Mouse (Mus musculus) ovary, adult 18-20 months (tissue): Measurements from ENCODE around the gene Mgam.
"Not testable (repeated sequence)": the region's sequence is repeated elsewhere in the genome, so short reads cannot be mapped to it uniquely, and the experiment has no call there.

Experiments
- DNase-seq: peaks from one replicate; pipeline ENCODE4 v3.0.0; 2022; ENCODE audit warnings: low spot score, mixed read lengths

Gene Mgam

GRCm38 (mm10) chr6:40628406-40629000, at the start of gene Mgam:
TSS of gene Mgam (plus strand) at chr6:40628831.
- no peak for DNase-seq

DNA sequence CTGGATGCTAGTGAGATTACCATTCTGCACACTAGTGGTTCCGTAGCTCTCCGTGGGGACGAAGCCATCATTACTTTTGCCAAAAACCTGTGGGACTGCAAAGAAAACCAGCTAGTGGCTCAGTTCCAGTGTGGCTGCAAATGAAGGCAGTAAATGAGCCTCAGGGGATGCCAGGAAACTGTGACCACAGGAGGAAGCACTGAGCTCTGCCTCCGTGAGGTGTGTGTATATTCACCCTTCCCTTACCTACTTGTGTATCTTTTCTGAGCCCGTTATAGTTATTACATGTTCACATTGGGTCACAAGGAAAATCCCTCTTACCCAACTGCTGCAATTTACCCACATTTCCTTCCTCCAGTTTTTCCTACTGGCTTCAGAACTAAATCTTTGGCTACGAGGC, 44.3 kb upstream of the Mgam start:
- no peak for DNase-seq

- no peak for DNase-seq
These were observed 43.0 kb upstream of the Mgam start, which contains the start of gene Clec5a for GRCm38 (mm10) chr6:40585645-40586044. TSS of gene Clec5a (minus strand) at chr6:40585821.

DNA sequence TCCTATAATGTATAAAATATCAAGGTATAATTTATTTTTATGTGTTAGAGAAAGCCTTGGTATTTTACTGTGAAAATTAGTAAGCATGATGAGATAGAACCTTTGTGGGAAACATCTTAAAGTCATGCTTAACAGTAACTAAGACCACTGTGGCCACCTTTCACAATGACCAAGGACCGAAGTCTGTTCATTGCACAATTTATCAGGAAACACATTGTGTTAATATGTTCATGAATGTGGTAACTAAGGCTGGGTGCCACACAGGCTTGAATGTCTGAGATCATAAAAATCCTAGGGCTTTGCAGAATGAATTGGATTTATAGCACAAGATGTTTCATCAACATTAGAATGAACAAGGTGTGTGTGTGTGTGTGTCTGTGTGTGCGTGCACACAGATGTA, 40.3 kb upstream of the Mgam start:
- DNase-seq = no peak

GRCm38 (mm10) chr6:40594804-40595550, 33.7 kb upstream of the Mgam start:
- no peak for DNase-seq

DNA sequence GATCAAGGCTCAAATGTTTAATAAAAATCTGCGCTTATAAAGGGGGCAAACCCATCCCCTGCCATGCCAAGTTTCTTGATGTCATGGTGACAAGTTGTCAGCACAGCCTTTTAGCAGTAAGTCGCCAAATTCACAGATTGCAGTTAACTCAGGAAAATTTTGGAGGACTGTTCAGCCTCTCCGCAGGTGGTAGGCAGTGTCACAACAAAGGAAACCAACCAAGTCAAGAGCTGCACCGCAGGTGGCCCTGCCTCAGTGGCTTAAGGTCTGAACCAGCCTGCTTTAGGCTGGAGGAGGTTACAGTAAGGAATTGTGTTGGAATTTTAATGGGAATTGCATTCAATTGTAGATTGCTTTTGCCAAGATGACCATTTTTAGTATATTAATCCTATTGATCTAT, 30.1 kb upstream of the Mgam start:
- DNase-seq = not testable (repeated sequence)

DNA sequence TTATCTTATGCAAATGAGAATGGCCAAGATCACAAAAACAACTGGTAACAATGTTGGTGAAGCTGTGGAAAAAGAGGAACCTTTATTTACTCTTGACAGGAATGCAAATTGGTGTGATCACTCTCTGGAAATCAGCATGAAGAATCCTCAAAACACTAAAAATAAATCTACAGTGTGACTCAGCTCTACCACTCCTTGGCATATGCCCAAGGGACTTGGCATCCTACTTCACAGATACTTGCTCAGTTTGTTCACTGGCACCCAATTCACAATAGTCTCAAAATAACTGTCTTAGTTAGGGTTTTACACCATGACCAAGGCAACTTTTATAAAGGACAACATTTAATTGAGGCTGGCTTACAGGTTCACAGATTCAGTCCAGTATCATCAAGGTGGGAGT, 21.2 kb upstream of the Mgam start:
- DNase-seq = no peak

DNA sequence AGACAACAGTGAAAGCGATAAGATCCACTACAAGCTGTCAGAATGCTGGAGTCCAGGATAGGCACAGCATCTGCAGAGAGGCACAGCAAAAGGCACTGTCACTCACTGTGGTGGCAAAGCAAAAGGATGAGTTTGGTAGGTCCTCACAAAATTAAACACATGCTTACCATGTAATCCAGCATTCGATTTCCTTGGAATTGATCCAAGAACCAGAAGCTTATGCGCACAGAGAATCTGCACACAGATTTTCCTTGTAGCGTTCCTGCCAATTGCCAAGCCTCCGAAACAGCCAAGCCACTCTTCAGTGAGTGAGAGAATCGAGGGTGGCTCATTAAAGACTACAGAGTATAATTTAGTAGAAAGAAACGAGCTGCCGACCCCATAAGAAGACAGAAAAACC, 18.4 kb upstream of the Mgam start:
- no peak for DNase-seq

DNA sequence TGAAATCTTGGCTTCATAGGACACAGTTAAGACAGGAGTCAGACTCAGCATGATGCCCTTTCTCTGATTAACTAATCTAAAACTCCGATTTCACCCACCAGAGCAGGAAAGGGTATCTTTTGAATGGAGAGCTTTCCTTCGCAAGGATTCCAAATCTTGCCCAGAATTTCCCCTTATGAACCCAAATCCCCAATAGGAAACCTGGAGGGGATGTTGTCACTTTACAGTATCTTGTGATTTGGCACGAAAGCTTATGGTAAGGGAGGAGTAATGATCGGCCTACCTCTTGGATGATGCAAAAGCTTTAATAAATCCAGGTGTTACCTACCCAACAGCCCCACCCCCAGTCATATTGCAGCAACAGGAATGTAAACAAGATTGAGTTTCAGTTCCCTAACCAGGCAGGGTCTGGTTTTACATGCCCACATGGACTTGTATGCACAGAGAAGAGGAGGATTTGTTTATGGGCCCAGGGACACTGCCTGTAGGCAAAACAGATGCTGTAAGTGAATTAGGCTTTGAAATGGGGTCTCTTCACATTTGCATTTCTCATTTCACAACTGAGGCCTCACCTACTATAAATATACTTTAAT, 15.3 kb upstream of the Mgam start, which contains the start of gene Tas2r138:
Gene Tas2r138 (minus strand): TSS at position 51 of the 593 bp plus-strand sequence.
- DNase-seq = no peak

DNA sequence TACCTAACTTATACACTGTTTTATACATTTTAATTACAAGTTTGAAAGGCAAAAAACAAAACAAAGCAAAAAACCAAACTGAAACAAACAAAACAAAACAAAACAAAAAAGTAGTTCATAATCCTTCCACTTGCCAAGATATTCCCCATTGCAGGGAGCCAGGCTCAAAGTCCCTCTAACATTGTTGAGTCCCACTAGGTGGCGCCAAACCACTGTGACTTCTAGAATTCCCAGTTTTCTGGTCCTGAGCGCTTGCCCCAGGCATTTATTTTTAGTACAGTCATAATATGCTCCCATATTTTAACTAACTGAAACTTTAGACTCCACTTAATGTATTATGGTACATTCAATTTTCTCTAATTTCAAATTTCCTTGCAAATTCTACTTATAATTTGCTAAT, 10.7 kb upstream of the Mgam start:
- DNase-seq = peak; percentile 8

DNA sequence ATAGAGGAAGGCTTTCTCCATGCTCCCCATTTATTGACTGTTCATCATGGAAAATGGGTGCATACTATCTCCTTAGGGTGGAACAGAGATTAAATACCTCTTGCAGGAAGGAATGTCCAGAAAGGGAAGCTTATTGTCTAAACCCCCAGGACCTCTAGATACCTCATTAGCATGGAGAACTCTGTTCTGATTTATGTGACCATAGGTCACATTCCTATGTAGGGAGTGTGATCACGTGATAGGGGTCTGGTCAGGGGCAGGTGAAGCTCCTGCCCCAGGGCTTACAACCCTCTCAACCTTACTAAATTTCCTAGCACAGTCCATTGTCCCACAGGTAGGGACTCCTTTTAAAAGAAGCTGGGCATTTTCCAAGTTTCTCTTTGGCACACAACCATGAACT, 2.5 kb upstream of the Mgam start:
- DNase-seq = no peak

DNA sequence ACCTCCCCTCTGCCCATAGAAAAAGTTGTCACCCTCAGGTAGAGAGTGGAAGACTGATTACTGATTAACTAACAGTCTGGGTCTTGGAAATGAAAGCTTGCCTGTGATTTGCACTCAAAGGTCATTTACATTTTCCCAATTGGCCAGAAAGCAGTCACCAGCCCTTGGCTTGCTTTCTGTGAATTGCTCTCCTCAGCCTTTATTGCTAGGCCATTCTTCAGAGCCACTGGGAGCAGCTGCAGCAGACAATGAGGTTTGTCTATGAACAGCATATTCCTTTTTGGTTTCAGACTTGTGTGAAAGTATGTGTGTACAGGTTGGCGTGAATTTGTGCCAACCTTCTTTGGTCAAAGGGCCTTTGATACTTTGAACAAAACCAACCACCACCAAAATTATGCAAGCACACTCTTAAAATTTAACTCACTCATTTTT, 6.0 kb downstream of the Mgam start:
- DNase-seq = no peak

GRCm38 (mm10) chr6:40635559-40635958, 6.9 kb downstream of the Mgam start:
- no peak for DNase-seq

DNA sequence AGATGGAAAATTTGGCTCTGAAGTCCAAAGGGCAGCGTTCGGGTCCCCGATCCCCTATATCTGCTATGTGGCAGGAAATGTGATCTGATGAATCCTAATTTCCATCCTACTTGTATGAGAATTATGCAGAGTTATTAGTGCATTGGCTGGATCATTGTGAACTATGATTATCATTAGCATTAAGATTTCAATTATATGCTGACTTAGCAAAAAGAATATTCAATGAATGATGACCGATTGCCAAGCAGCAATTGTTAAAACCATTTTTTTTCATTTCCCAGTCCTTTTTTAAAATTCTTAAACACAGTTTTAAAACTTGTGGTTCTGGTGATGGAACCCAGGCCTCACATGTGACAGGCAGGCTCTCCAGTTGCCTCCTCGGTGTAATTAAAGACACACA, 9.1 kb downstream of the Mgam start:
- DNase-seq = no peak

GRCm38 (mm10) chr6:40640710-40641538, 12.3 kb downstream of the Mgam start:
- DNase-seq = no peak

- no peak for DNase-seq
These were observed 17.1 kb downstream of the Mgam start for GRCm38 (mm10) chr6:40645701-40646100.

- no peak for DNase-seq
These were observed 22.3 kb downstream of the Mgam start for GRCm38 (mm10) chr6:40650953-40651352.

DNA sequence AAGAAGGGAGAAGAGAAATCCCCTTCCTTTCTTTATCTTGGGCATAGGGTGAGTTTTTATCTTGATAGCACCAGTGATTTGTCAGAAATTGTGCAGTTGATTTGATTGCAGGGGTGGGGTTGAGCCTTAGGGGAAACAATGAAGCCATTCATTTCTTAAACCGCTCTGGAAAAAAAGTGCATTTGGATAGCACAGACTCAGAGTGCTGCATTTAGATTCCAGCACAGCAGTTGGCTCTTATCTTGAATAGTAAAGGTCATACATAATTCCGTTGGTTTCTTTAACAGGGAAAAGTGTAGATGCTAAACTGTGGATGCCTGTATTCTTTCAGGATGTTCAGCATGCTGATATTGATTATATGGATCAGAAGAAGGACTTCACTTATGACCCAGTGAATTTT, 32.3 kb downstream of the Mgam start:
- DNase-seq = no peak

DNA sequence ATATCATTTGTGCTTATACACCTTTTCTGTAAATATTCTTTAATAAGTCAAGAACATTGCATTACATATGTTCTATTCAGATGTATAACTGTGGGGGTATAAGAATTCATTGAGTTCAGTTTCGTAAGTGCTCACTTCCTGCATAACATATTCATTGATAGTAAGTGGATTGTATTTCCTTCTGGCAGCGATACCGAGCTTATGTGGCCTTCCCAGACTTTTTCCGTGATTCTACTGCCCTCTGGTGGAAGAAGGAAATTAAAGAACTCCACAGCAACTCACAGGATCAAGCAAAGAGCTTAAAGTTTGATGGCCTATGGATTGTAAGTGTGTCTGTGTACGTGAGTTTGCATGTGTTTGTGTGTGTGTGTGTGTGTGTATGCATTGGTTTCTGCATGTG, 60.5 kb downstream of the Mgam start:
- no peak for DNase-seq

DNA sequence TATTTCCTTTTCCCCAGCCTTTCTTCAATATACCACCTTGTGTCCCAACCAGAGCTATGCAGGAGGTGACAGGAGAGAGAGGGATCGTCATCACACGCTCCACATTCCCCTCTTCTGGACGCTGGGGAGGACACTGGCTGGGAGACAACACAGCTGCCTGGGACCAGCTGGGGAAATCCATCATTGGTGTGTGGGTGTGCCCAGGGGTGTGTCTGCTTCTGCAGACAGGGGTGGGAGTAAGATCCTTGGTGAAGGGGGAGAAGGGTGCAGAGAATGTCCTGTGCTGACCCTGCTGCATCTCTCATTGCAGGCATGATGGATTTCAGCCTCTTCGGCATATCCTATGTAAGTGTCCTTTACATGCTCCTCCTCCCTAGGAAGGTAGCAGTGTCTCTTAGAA, 63.4 kb downstream of the Mgam start:
- not testable (repeated sequence) for DNase-seq

DNA sequence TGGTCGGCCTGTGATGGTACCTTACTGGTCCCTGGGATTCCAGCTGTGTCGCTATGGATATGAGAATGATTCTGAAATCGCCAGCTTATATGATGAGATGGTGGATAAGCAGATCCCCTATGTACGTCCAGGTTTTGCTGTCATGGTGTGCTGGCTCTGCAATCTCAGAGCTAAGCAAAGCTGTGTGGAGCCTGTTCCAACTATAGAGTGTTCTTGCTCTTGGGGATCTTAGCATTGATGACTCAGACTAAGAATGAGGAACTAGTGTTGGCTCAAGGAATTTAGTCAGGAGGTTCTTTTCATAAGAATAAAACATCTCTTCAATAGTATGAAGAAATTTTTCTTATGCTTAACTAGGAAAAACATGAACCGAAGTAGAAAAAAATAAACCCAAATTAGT, 84.9 kb downstream of the Mgam start:
- DNase-seq = not testable (repeated sequence)

GRCm38 (mm10) chr6:40715705-40716104, 87.1 kb downstream of the Mgam start:
- DNase-seq = no peak
